Mouse (Mus musculus) forebrain, embryonic 16.5 days (tissue): ENCODE measurements around the gene Pdik1l. TPM values are rescaled to one million over a fixed set of nuclear protein-coding genes. Genes with fewer than 3 reads are reported as not detected.

Source experiments
- ATAC-seq: fragments of 200-750 bp; cut with Nextera tagmentation; 2 replicates; pipeline ENCODE4 v1.8.0; 2017; ENCODE audit warnings: mild to moderate bottlenecking, moderate library complexity
- H3K27ac ChIP-seq: fragments of 300-500 bp; sonication (generic); 2 replicates; pipeline ENCODE4 v1.5.1; 2014; ENCODE audit warnings: low read length, control low read depth
- H3K27me3 ChIP-seq: fragments of 300-500 bp; sonication (generic); replicated peaks from 2 replicates; pipeline ENCODE4 v1.6.1; 2014; ENCODE audit warnings: low read length; ENCODE audit not compliant: control insufficient read depth, insufficient read depth
- H3K36me3 ChIP-seq: fragments of 300-500 bp; sonication (generic); 2 replicates; pipeline ENCODE4 v1.6.1; 2014; ENCODE audit not compliant: control insufficient read depth, insufficient read depth
- H3K4me1 ChIP-seq: fragments of 300-500 bp; sonication (generic); replicated peaks from 2 replicates; pipeline ENCODE4 v1.6.1; 2014; ENCODE audit warnings: low read length; ENCODE audit not compliant: control insufficient read depth, insufficient read depth
- H3K4me2 ChIP-seq: fragments of 300-500 bp; sonication (generic); 2 replicates; pipeline ENCODE4 v1.6.1; 2014; ENCODE audit warnings: mild to moderate bottlenecking, low read length, control low read depth
- H3K4me3 ChIP-seq: fragments of 300-500 bp; sonication (generic); replicated peaks from 2 replicates; pipeline ENCODE4 v1.5.1; 2014; ENCODE audit warnings: mild to moderate bottlenecking, low read length, control low read depth
- H3K9ac ChIP-seq: fragments of 300-500 bp; sonication (generic); replicated peaks from 2 replicates; pipeline ENCODE4 v1.6.1; 2014; ENCODE audit warnings: low read depth, low read length, control low read depth
- H3K9me3 ChIP-seq: fragments of 300-500 bp; sonication (generic); 2 replicates; pipeline ENCODE4 v1.6.1; 2016; ENCODE audit warnings: low read length; ENCODE audit not compliant: control insufficient read depth
- WGBS: fragments of 180-500 bp; shearing (Covaris S2); extraction: QIAGEN DNeasy Blood & Tissue Kit; methylation state at CpG from one replicate; pipeline ENCODE4 v1.1.7; 2014; 5-methylcytosine and 5-hydroxymethylcytosine counted together
- polyA plus RNA-seq: library from polyadenylated mRNA; unstranded; fragments of >200 nt; fragmentation: Nextera tagmentation; extraction: Ambion mirVana; gene quantifications from 2 replicates; pipeline ENCODE4 v1.2.1, GENCODE M21; 2015

Pdik1l gene
- polyA plus RNA-seq, 1 experiment from 2014 or later = 46.7 TPM

DNA sequence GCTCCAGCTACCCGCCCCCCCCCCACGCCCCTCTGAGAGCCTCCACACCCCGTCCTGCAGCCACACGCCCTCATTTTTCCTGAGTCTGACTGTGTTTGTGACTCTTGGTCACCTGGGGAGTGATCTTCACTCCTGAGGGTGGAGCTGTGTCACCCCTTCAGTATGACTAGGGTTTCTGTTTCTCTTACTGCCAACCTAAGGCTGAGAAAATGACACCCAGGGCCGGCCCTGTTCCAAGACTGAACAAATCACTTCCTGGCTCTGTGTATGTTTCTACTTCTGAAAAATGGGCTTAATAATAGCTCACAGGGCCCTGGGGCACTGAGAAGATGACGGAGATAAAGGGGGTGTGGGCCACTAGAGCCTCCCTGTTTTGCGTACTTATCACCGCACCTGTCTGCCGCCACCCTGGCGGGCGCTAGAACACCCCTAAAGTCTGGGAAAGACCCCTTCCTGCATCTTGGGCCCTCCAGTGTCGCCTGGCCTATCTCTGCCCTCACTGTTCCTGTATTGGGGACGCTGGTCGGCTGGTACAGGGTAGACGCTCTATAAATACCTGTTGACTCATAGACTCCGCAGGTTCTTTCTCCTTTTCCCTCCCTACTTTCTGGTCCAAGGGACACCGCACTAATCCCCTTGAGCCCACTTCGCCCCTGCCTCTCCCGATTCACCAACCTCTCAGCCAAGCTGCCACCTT lies 50.0 kb downstream of the Pdik1l start:
- Histone ChIP-seq H3K36me3 (no peaks in the 10 kb centered on the region), H3K9ac (no peak overlapping the region), H3K27me3 (peaks cover 3% of the 10 kb centered on the region), H3K4me1 (peaks cover 7% of the 10 kb centered on the region), H3K4me2 (no peak overlapping the region), H3K9me3 (no peaks in the 10 kb centered on the region), H3K27ac (no peak overlapping the region), H3K4me3 (no peak overlapping the region)
- no peak for ATAC-seq
- WGBS = 21% methylated on average over 19 of the region's 19 CpGs

GRCm38 (mm10) chr4:134234876-134235275 lies 52.8 kb downstream of the Pdik1l start:
- Histone ChIP-seq H3K27ac (no peak overlapping the region), H3K4me2 (no peak overlapping the region), H3K4me1 (peaks cover 7% of the 10 kb centered on the region), H3K4me3 (no peak overlapping the region), H3K9me3 (no peaks in the 10 kb centered on the region), H3K36me3 (no peaks in the 10 kb centered on the region), H3K27me3 (peaks cover 3% of the 10 kb centered on the region), H3K9ac (no peak overlapping the region)
- ATAC-seq = no peak
- 82% methylated on average over 5 of the region's 5 CpGs for WGBS

GRCm38 (mm10) chr4:134230431-134230830 lies 57.3 kb downstream of the Pdik1l start:
- Histone ChIP-seq H3K27ac (no peak overlapping the region), H3K4me3 (no peak overlapping the region), H3K36me3 (no peaks in the 10 kb centered on the region), H3K9ac (no peak overlapping the region), H3K4me1 (no peaks in the 10 kb centered on the region), H3K27me3 (no peaks in the 10 kb centered on the region), H3K9me3 (no peaks in the 10 kb centered on the region), H3K4me2 (no peak overlapping the region)
- ATAC-seq = no peak
- 47% methylated on average over 8 of the region's 8 CpGs for WGBS

- 74% methylated on average over 8 of the region's 8 CpGs for WGBS
- no peak for ATAC-seq
- Histone ChIP-seq H3K36me3 (no peaks in the 10 kb centered on the region), H3K27me3 (no peaks in the 10 kb centered on the region), H3K4me3 (no peak within 1 kb of the TSS), H3K9me3 (no peaks in the 10 kb centered on the region), H3K27ac (no peak within 1 kb of the TSS), H3K4me2 (no peak within 1 kb of the TSS), H3K4me1 (no peaks in the 10 kb centered on the region), H3K9ac (no peak within 1 kb of the TSS)
Measured at GRCm38 (mm10) chr4:134227194-134227593, 60.5 kb downstream of the Pdik1l start, which contains the start of gene Catsper4. TSS of gene Catsper4 (minus strand) at chr4:134227383.

Other genes with a start within 250 kb of the Pdik1l start
- gene Zfp683, start 234.1 kb downstream of the Pdik1l start, polyA plus RNA-seq = not detected in 2 replicates
- 1.2 and 1.6 TPM in 2 replicates for gene Crybg2, start 227.1 kb downstream of the Pdik1l start, polyA plus RNA-seq
- gene Cd52, start 192.8 kb downstream of the Pdik1l start, polyA plus RNA-seq = 0.91 and 1.4 TPM in 2 replicates
- gene Ubxn11, start 185.3 kb downstream of the Pdik1l start, polyA plus RNA-seq = 13.3 and 13.6 TPM in 2 replicates
- gene Sh3bgrl3, start 159.1 kb downstream of the Pdik1l start, polyA plus RNA-seq = 321 and 354 TPM in 2 replicates
- 20.1 and 21.5 TPM in 2 replicates for gene Cep85, start 100.8 kb downstream of the Pdik1l start, polyA plus RNA-seq
- gene Gm7534, start 84.9 kb downstream of the Pdik1l start, polyA plus RNA-seq = not detected in 2 replicates
- gene Catsper4, start 60.5 kb downstream of the Pdik1l start, polyA plus RNA-seq = not detected in 2 replicates
- 0.21 and 0.33 TPM in 2 replicates for gene Cnksr1, start 49.5 kb downstream of the Pdik1l start, polyA plus RNA-seq
- gene E130218I03Rik, start 44.2 kb downstream of the Pdik1l start, polyA plus RNA-seq = 0.31 and 0.61 TPM in 2 replicates
- gene Zfp593, start 42.3 kb downstream of the Pdik1l start, polyA plus RNA-seq = 17.1 TPM in 2 replicates
- gene Gm30191, start 41.0 kb downstream of the Pdik1l start, polyA plus RNA-seq = not detected in 2 replicates
- 12.2 and 12.5 TPM in 2 replicates for gene Grrp1, start 33.8 kb downstream of the Pdik1l start, polyA plus RNA-seq
- 0.15 and 0.26 TPM in 2 replicates for gene Trim63, start 27.2 kb upstream of the Pdik1l start, polyA plus RNA-seq
- gene Slc30a2, start 55.3 kb upstream of the Pdik1l start, polyA plus RNA-seq = 0.15 and 0.17 TPM in 2 replicates
- 0.45 and 0.56 TPM in 2 replicates for gene Extl1, start 96.0 kb upstream of the Pdik1l start, polyA plus RNA-seq
- gene Pafah2, start 108.4 kb upstream of the Pdik1l start, polyA plus RNA-seq = 8.1 and 9.3 TPM in 2 replicates
- 7,901 and 8,250 TPM in 2 replicates for gene Stmn1, start 180.4 kb upstream of the Pdik1l start, polyA plus RNA-seq
- 14.4 and 14.7 TPM in 2 replicates for gene Paqr7, start 208.8 kb upstream of the Pdik1l start, polyA plus RNA-seq
- gene Aunip, start 223.1 kb upstream of the Pdik1l start, polyA plus RNA-seq = 4.2 and 4.4 TPM in 2 replicates
- 166 and 180 TPM in 2 replicates for gene Mtfr1l, start 247.5 kb upstream of the Pdik1l start, polyA plus RNA-seq